Mouse (Mus musculus) spleen, postnatal 0 days (tissue): ENCODE measurements around the gene Cmtm3. TPM values are rescaled to one million over a fixed set of nuclear protein-coding genes. Genes with fewer than 3 reads are reported as not detected.

Experiments used
- polyA plus RNA-seq: library from polyadenylated mRNA; unstranded; fragments of >200 nt; fragmentation: Nextera tagmentation; extraction: Ambion mirVana; gene quantifications from 2 replicates; pipeline ENCODE4 v1.2.1, GENCODE M21; 2015

Gene Cmtm3
- 44.0 and 60.1 TPM in 2 replicates for polyA plus RNA-seq

GRCm38 (mm10) chr8:104339229-104339982 is at the start of gene Cmtm3:
Gene Cmtm3, plus strand, starts transcription at chr8:104339410.

DNA sequence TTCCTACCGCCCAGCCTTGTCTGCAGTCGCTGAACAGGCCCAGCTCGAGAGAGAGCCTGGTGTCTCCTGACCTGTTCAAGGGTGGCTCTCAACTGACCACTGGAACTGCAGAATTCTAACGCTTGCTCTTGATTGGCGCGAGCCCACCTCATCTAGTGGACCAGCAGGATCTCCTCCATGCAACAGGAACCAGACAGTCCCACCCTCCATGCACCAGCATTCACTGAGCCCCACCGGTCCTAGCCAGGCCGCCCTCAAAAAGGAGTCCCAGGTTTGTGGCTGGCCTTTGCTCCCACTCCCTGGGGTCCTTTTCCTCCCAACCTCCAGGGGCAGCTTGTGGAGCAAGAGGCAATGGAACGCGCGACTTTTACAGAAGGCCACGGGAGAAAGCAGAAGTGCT is 46.1 kb upstream of the Cmtm3 start, which contains the start of gene Cmtm2a:
Gene Cmtm2a, minus strand, starts transcription at position 101 of the 400 bp plus-strand sequence.

GRCm38 (mm10) chr8:104309441-104310155 is 29.6 kb upstream of the Cmtm3 start, which contains the start of the genes Gm45711 and Cmtm1:
Gene Gm45711, minus strand, starts transcription at chr8:104310081.
Gene Cmtm1, minus strand, starts transcription at chr8:104310145.

DNA sequence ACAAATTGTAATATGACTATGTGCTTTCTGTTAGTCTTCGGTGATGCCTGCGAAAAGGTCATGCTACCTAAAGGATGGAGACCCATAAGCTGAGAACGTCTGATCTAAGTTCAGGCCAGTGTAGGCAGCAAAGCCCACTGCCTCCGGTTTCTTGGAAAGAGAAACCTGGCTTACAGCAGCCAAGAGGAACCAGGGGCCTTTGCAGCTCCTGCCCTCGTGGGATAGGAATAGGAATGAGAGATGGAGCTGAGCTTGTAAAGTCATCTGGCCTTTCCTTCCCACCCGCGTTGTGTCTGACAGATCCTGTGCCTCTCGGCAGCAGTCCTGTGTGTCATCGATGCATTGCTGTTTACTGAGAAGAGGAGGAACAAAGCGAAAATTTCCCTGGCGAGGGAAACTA is 17.9 kb upstream of the Cmtm3 start, which contains the start of gene Gm11020:
Gene Gm11020, plus strand, starts transcription at position 301 of the 400 bp plus-strand sequence.

DNA sequence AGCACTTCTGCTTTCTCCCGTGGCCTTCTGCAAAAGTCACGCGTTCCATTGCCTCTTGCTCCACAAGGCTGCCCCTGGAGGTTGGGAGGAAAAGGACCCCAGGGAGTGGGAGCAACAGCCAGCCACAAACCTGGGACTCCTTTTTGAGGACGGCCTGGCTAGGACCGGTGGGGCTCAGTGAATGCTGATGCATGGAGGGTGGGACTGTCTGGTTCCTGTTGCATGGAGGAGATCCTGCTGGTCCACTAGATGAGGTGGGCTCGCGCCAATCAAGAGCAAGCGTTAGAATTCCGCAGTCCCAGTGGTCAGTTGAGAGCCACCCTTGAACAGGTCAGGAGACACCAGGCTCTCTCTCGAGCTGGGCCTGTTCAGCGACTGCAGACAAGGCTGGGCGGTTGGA is 17.3 kb upstream of the Cmtm3 start, which contains the start of gene Cmtm2b:
Gene Cmtm2b, plus strand, starts transcription at position 301 of the 400 bp plus-strand sequence.

DNA sequence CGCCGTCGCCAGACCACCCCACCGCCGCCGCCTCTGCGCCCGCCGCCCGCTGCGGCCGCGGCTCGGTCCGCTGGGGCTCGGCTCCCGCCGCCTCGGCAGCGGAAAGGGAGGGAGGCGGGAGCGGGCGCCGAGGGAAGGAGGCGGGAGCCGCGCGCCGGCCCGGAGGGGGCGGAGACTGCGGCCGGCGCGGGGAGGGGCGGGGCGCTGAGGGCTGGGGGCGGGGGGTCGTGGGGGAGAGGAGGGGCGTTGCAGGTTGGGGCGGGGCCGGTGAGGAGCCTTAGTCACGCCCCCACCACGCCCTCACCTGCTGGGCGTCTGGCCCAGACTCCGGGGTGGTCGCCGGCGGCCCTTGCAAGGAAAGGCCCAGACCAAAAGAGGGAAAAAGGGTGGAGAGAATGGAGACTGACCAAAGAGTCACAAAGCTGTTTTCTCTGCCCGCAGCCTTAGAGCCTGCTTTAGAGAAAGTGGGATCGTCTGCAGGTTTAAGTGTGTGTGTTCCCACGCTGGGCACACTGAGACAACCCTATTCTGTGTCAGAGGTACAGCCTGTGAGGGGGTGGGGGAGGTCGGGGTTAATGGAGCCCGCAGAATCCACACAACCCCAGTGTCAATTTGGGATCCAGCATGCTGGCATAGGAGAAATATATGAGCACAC is 56.6 kb downstream of the Cmtm3 start, which contains the start of gene Cmtm4:
Gene Cmtm4, minus strand, starts transcription at position 105 of the 655 bp plus-strand sequence.

Other genes with a start within 250 kb of the Cmtm3 start
- gene Cdh5, start 237.8 kb upstream of the Cmtm3 start, polyA plus RNA-seq: 16.3 and 20.6 TPM in 2 replicates
- gene Bean1, start 169.0 kb upstream of the Cmtm3 start, polyA plus RNA-seq: 0.35 and 0.40 TPM in 2 replicates
- gene Tk2, start 90.9 kb upstream of the Cmtm3 start, polyA plus RNA-seq: 15.1 and 20.3 TPM in 2 replicates
- gene Cklf, start 88.5 kb upstream of the Cmtm3 start, polyA plus RNA-seq: 40.6 and 41.4 TPM in 2 replicates
- not detected in 2 replicates for gene Cmtm2a, start 46.2 kb upstream of the Cmtm3 start, polyA plus RNA-seq
- not detected in 2 replicates for gene Gm45711, start 29.3 kb upstream of the Cmtm3 start, polyA plus RNA-seq
- not detected in 2 replicates for gene Cmtm1, start 29.3 kb upstream of the Cmtm3 start, polyA plus RNA-seq
- not detected in 2 replicates for gene Gm11020, start 17.8 kb upstream of the Cmtm3 start, polyA plus RNA-seq
- not detected in 2 replicates for gene Cmtm2b, start 17.2 kb upstream of the Cmtm3 start, polyA plus RNA-seq
- 0.83 and 1.1 TPM in 2 replicates for gene Cmtm4, start 56.4 kb downstream of the Cmtm3 start, polyA plus RNA-seq
- 18.4 and 21.2 TPM in 2 replicates for gene Dync1li2, start 103.6 kb downstream of the Cmtm3 start, polyA plus RNA-seq
- gene Terb1, start 170.5 kb downstream of the Cmtm3 start, polyA plus RNA-seq: 0.05 and 0.06 TPM in 2 replicates
- 40.8 and 41.6 TPM in 2 replicates for gene Nae1, start 195.2 kb downstream of the Cmtm3 start, polyA plus RNA-seq
- gene Car7, start 195.3 kb downstream of the Cmtm3 start, polyA plus RNA-seq: 1.2 and 1.7 TPM in 2 replicates